Mouse (Mus musculus): ENCODE measurements at regions not wholly inside any gene's neighbourhood (a gene's known extent, or its start where the extent isn't known, plus 50 kb on each side); places are given as distances from the start of the nearest gene placed in this dataset.
A peak's percentile ranks its signal among the peaks of the same experiment; 100 is the strongest.

GRCm38 (mm10) chr13:84754821-84755725 lies 434.1 kb upstream of the Ccnh start:
- no peaks in the 10 kb centered on the region for H3K4me1 ChIP-seq
- no peak overlapping the region for H3K4me2 ChIP-seq (replicated peaks)
- H3K27ac ChIP-seq: no peak overlapping the region
- no peaks in the 10 kb centered on the region for H3K36me3 ChIP-seq
- H3K9me3 ChIP-seq: no peaks in the 10 kb centered on the region
- no peaks in the 10 kb centered on the region for H3K27me3 ChIP-seq
- no peak for ATAC-seq (ENCODE audit: low FRiP score, low read depth)
- H3K4me3 ChIP-seq: no peak overlapping the region
- WGBS: 80% methylated on average over 8 of the region's 8 CpGs
- H3K9ac ChIP-seq: no peak overlapping the region

DNA sequence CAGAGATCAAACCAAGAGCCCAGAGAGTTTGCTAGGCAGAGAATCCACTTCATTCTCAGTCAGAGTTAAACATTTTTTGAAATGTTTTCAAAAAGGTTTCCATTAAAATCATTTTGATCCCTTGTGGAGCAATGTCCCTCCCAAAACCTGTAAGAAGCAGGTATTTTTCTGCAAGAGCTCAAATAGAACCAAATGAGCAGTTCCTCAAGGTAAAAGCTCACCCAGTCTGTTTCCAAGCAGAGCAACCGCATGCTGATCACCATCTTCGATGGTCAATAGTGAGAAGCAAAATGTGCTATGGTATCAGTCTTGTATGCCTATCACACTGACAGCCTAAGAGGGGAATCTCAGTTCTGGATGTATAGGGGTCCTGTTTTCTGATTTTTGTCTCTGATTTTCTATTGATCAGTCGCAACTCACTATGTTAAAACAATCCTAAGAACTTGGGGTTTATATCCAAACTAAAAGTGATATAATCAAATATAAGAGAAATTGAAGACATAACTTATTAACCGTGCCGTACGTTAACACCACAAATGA lies 432.3 kb upstream of the Ccnh start:
- Histone ChIP-seq H3K27ac (no peak overlapping the region), H3K9me3 (no peaks in the 10 kb centered on the region), H3K4me3 (no peak overlapping the region), H3K4me1 (no peaks in the 10 kb centered on the region), H3K9ac (no peak overlapping the region), H3K36me3 (no peaks in the 10 kb centered on the region), H3K4me2 (replicated peaks) (no peak overlapping the region), H3K27me3 (no peaks in the 10 kb centered on the region)
- ATAC-seq (ENCODE audit: low FRiP score, low read depth): no peak
- 92% methylated on average over 6 of the region's 6 CpGs for WGBS

DNA sequence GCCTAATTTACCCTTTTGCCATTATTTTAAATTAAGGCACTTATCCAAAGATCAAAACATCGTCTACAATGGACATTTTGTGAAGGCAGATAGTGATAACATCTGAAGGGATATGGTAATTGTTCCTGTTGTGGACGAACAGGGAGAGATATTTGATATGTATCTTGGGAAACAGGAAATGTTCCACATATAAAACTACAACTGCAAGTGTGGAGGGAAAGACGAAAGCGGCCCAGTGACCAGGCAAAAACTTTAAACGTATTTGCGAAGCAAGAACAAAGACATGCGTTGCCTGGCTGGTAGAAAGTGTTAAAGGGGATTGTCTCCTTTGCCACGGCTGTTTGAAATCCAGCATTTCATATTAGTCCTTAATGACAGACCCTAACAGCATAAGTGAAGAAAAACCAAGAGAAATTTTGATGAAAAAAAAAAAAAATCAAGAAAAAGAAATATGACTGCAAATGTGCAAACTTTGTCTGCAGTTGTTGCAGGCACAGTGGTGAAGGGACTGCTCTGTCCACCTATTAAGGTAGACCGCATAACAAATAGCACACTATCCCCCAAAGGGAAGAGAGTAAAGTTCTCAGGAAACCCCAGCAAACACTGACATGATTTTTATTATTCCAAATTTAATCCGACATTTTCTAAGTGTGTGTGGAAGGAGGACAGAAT lies 431.2 kb upstream of the Ccnh start:
- Histone ChIP-seq H3K4me3 (no peak overlapping the region), H3K27ac (no peak overlapping the region), H3K36me3 (no peaks in the 10 kb centered on the region), H3K9ac (no peak overlapping the region), H3K4me2 (replicated peaks) (no peak overlapping the region), H3K9me3 (no peaks in the 10 kb centered on the region), H3K4me1 (no peaks in the 10 kb centered on the region), H3K27me3 (no peaks in the 10 kb centered on the region)
- 40% methylated on average over 10 of the region's 10 CpGs for WGBS
- ATAC-seq (ENCODE audit: low FRiP score, low read depth): no peak

DNA sequence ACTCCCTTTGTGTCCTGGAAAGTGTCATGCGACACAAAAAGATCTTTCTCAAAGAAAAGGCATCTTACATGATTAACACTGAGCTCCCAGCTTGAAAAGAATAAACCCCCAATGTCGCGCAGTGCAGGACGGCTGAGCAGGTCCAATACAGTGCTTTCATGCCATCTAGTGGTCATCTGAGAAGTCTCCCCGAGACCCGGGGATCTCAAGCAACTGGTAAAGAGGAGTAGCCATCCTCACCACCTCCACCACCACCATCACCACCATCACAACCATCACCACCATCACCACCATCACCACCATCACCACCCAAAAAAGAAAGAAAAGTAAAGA lies 430.7 kb upstream of the Ccnh start:
- Histone ChIP-seq H3K4me3 (no peak overlapping the region), H3K9me3 (no peaks in the 10 kb centered on the region), H3K36me3 (no peaks in the 10 kb centered on the region), H3K4me1 (no peaks in the 10 kb centered on the region), H3K9ac (no peak overlapping the region), H3K4me2 (replicated peaks) (no peak overlapping the region), H3K27ac (no peak overlapping the region), H3K27me3 (no peaks in the 10 kb centered on the region)
- WGBS: under 1% methylated on average over 6 of the region's 6 CpGs
- ATAC-seq (ENCODE audit: low FRiP score, low read depth): peak; percentile 87

DNA sequence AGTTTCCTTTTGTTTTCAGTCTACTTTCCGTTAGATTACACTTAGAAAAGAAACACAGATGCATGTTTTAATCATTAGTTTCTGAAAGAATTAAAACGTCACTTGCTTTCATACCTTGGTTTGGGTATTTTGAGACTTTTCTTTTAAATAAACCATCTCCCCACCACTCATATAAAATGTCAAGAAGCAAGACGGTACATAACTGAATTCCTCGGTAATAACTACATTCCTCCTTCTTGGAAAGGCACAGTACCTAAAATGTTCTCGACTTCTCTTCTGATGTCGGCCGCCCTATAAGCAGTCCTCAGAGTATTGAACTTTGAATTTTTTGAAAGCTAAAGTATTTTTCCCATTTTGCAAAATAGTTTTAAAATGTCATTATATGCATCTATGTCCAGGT lies 430.1 kb upstream of the Ccnh start:
- no peak overlapping the region for H3K9ac ChIP-seq
- no peak overlapping the region for H3K4me2 ChIP-seq (replicated peaks)
- no peaks in the 10 kb centered on the region for H3K4me1 ChIP-seq
- no peaks in the 10 kb centered on the region for H3K9me3 ChIP-seq
- H3K4me3 ChIP-seq: no peak overlapping the region
- no peaks in the 10 kb centered on the region for H3K36me3 ChIP-seq
- ATAC-seq (ENCODE audit: low FRiP score, low read depth): no peak
- no peak overlapping the region for H3K27ac ChIP-seq
- H3K27me3 ChIP-seq: no peaks in the 10 kb centered on the region
- 67% methylated on average over 7 of the region's 7 CpGs for WGBS

GRCm38 (mm10) chr13:84760471-84760870 lies 428.7 kb upstream of the Ccnh start:
- Histone ChIP-seq H3K4me3 (no peak overlapping the region), H3K4me2 (replicated peaks) (no peak overlapping the region), H3K36me3 (no peaks in the 10 kb centered on the region), H3K9me3 (no peaks in the 10 kb centered on the region), H3K4me1 (no peaks in the 10 kb centered on the region), H3K27ac (no peak overlapping the region), H3K27me3 (no peaks in the 10 kb centered on the region), H3K9ac (no peak overlapping the region)
- WGBS: 67% methylated on average over 3 of the region's 3 CpGs
- ATAC-seq (ENCODE audit: low FRiP score, low read depth): no peak

GRCm38 (mm10) chr13:84760978-84761377 lies 428.2 kb upstream of the Ccnh start:
- H3K4me1 ChIP-seq: no peaks in the 10 kb centered on the region
- H3K4me2 ChIP-seq (replicated peaks): no peak overlapping the region
- no peaks in the 10 kb centered on the region for H3K27me3 ChIP-seq
- H3K36me3 ChIP-seq: no peaks in the 10 kb centered on the region
- 60% methylated on average over 8 of the region's 8 CpGs for WGBS
- H3K9ac ChIP-seq: no peak overlapping the region
- H3K27ac ChIP-seq: no peak overlapping the region
- H3K4me3 ChIP-seq: no peak overlapping the region
- H3K9me3 ChIP-seq: no peaks in the 10 kb centered on the region
- no peak for ATAC-seq (ENCODE audit: low FRiP score, low read depth)

DNA sequence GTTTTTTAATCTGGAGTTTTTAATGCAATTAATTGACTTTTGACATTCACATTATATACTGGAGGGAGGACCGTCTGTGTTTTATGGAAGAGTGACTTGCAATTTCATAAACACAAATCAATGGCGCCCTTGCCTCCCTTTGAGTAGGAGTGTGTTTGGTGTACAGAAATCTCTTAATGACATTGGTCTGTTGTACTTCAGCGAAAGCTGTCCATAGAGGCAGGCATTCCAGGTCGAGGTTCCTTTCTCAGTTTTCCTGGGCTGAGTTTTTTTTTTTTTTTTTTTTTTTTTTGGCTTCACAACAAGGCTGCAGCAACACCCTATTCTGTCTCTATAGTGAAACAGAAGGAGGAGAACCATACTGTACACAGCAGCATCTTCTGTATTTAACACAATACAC lies 427.4 kb upstream of the Ccnh start:
- Histone ChIP-seq H3K4me2 (replicated peaks) (no peak overlapping the region), H3K9me3 (no peaks in the 10 kb centered on the region), H3K27me3 (no peaks in the 10 kb centered on the region), H3K36me3 (no peaks in the 10 kb centered on the region), H3K4me3 (no peak overlapping the region), H3K27ac (no peak overlapping the region), H3K9ac (no peak overlapping the region), H3K4me1 (no peaks in the 10 kb centered on the region)
- WGBS: 51% methylated on average over 4 of the region's 4 CpGs
- ATAC-seq (ENCODE audit: low FRiP score, low read depth): no peak

DNA sequence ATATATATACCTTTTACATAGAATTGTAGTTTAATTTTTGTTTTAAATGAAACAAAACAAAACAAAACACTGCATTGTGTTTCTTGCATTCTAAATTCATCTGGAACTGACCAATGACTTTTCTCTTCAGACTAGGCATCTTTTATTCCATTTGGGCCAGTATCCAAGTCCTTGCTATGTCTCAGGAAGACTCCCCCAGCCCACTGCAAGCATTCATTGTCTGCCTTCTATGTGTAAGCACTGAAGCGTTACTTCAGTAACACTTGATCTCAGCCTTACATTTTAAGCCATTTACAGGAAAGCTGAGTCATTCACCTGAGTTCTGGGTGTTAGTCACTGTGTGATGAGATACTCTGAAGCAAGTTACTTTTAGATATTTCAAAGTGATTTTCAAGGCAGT lies 425.3 kb upstream of the Ccnh start:
- WGBS: 93% methylated on average over 1 of the region's 1 CpGs
- Histone ChIP-seq H3K27me3 (no peaks in the 10 kb centered on the region), H3K36me3 (no peaks in the 10 kb centered on the region), H3K4me2 (replicated peaks) (no peak overlapping the region), H3K4me1 (no peaks in the 10 kb centered on the region), H3K9ac (no peak overlapping the region), H3K9me3 (no peaks in the 10 kb centered on the region), H3K27ac (no peak overlapping the region), H3K4me3 (no peak overlapping the region)
- no peak for ATAC-seq (ENCODE audit: low FRiP score, low read depth)

DNA sequence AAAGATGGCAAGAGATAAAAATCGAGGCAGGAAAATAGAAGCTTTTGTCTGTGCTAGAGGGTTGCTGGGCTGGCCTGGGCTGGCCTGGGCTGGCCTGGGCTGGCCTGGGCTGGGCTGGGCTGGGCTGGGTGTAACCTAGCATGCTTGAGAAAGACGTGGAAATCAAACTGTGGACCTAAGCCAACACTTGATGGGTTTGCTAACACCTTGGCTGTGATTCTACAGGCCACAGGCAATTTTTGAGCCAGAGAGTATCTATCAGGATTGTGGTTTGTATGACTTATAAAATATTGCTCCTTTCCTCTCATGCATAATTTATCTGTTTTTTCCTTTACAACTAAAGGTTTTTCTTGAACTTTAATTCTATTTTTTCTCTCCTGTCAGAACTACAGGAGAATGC lies 417.3 kb upstream of the Ccnh start:
- Histone ChIP-seq H3K27ac (no peak overlapping the region), H3K4me2 (replicated peaks) (no peak overlapping the region), H3K4me3 (no peak overlapping the region), H3K9ac (no peak overlapping the region), H3K9me3 (no peaks in the 10 kb centered on the region), H3K27me3 (no peaks in the 10 kb centered on the region), H3K4me1 (no peaks in the 10 kb centered on the region), H3K36me3 (no peaks in the 10 kb centered on the region)
- ATAC-seq (ENCODE audit: low FRiP score, low read depth): no peak
- WGBS: 45% methylated on average over 2 of the region's 2 CpGs

DNA sequence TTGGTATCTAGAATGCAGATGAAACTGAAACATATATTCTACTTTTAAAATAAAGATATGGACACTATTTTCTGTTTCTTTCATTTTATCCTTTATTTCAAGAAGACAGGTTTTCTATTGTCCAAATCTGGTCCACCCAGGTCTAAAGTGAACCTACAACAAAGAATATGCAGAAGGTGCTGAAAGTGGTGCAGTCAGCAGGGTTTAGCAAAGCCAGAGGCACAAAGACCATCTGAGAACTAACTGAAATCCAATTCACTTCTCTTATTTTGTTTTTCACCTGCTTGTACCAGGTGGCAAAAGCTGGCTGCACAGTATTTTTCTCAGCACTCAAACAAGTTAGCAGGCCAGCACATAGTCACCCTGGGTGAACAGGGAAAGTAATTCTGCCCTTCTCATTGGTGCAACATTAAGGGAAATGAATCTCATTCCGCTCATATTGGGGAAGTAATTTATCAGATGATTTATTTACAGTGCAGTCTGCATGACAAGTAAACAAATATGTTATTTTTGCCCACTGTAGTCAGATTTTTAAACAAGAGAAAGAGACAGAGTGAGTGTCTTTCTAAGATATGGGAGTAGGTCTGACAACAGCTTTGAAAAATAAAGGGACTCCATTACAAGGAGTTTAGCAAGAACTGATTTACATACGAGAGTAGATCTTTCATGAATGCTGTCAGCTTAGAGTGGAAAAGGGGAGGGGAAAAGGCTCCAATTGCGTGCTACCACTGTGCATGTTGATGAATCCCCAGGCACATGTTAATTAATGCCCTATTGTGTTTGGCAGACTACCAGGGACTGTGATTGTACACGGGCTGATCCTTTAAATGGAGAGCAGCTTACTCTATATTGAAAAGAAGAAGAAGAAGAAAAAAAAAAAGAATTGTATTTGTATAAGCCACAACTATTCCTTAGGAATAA lies 405.9 kb upstream of the Ccnh start:
- Histone ChIP-seq H3K9me3 (no peaks in the 10 kb centered on the region), H3K27me3 (no peaks in the 10 kb centered on the region), H3K36me3 (no peaks in the 10 kb centered on the region), H3K4me2 (replicated peaks) (no peak overlapping the region), H3K9ac (no peak overlapping the region), H3K27ac (no peak overlapping the region), H3K4me3 (no peak overlapping the region), H3K4me1 (no peaks in the 10 kb centered on the region)
- 30% methylated on average over 4 of the region's 4 CpGs for WGBS
- no peak for ATAC-seq (ENCODE audit: low FRiP score, low read depth)
